Mouse (Mus musculus) olfactory bulb, adult 2 months (tissue): ENCODE results near the gene Abhd4. TPM values are rescaled to one million over a fixed set of nuclear protein-coding genes. Genes with fewer than 3 reads are reported as not detected.

Source experiments
- H3K27ac ChIP-seq: fragments of 200-500 bp; 2 replicates; pipeline ENCODE4 v1.5.1; 2012; ENCODE audit warnings: low read depth, low read length; ENCODE audit not compliant: insufficient read depth
- H3K4me1 ChIP-seq: fragments of 200-500 bp; 2 replicates; pipeline ENCODE4 v1.6.1; 2012; ENCODE audit warnings: low read length; ENCODE audit not compliant: control insufficient read depth, insufficient read depth
- H3K4me3 ChIP-seq: fragments of 200-500 bp; 2 replicates; pipeline ENCODE4 v1.5.1; 2012; ENCODE audit warnings: mild to moderate bottlenecking, low read depth, low read length, moderate library complexity; ENCODE audit not compliant: insufficient read depth
- CTCF ChIP-seq: fragments of 200-500 bp; IDR thresholded peaks from 2 replicates; pipeline ENCODE4 v1.5.1; 2012; ENCODE audit warnings: low read depth, mild to moderate bottlenecking, low read length, moderate library complexity; ENCODE audit not compliant: insufficient read depth
- POLR2A ChIP-seq: fragments of 200-500 bp; IDR thresholded peaks from 2 replicates; pipeline ENCODE4 v1.6.1; 2012; ENCODE audit warnings: mild to moderate bottlenecking, low read depth, low read length, moderate library complexity; ENCODE audit not compliant: insufficient read depth
- WGBS: fragments of 180-500 bp; shearing (Covaris S2); methylation state at CpG from one replicate; pipeline ENCODE4 v1.1.7; 2018; 5-methylcytosine and 5-hydroxymethylcytosine counted together
- polyA plus RNA-seq: library from polyadenylated mRNA; stranded (reverse); fragments of >200 nt; gene quantifications from 2 replicates; pipeline ENCODE4 v1.2.4, GENCODE M21; 2012; ENCODE audit warnings: low replicate concordance; ENCODE audit not compliant: missing spikeins, insufficient read depth, insufficient read length

The Abhd4 gene
- polyA plus RNA-seq, 1 experiment = not detected

- Histone ChIP-seq H3K4me3 (no peak overlapping the region), H3K4me1 (no peaks in the 10 kb centered on the region), H3K27ac (no peak overlapping the region)
- 34% methylated on average over 3 of the region's 3 CpGs for WGBS
- no peak for TF ChIP-seq CTCF
- TF ChIP-seq POLR2A = no peak
These were observed 9.8 kb upstream of the Abhd4 start for GRCm38 (mm10) chr14:54244183-54244582.

DNA sequence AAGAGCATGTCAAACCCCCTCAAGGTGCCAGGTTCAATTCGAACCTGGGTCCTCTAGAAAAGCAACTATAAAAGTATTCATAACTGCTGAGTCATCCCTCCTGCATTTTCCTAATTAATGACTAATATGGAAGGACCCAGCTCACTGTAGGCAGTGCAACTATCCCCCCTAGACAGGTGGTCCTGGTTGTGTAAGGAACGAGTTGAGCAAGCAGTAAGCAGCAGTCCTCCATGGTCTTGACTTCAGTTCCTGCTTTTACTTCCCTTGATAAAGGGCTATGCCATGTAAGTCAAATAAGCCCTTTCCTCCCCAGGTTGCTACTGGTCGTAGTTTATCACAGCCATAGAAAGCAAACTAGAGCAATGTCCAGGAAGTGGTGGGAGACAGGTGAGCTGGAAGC is 7.8 kb upstream of the Abhd4 start:
- Histone ChIP-seq H3K4me1 (peaks cover 6% of the 10 kb centered on the region), H3K27ac (no peak overlapping the region), H3K4me3 (no peak overlapping the region)
- no peak for TF ChIP-seq CTCF
- TF ChIP-seq POLR2A = no peak
- WGBS = 90% methylated on average over 3 of the region's 3 CpGs

DNA sequence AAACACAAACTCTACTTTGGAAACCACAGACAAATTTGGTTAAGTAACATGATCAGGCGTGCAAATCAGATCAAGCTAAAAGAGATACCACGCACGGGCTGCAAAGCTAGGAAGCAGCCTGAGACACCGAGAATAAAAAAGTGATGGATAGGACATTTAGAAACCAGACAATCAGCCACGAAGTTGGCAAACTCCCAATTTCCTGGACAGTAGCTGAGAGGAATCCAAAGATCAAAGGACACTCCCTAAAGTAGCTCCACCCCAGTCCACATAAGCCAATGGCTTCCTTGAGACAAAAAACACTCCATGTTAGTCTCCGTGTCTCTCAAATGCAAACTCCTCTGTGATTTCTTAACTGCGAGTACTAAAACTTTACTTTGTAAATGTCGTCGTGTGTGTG is 4.7 kb upstream of the Abhd4 start:
- WGBS = 71% methylated on average over 9 of the region's 9 CpGs
- TF ChIP-seq POLR2A (no peak), CTCF (no peak)
- H3K4me1 ChIP-seq = peaks cover 6% of the 10 kb centered on the region
- H3K4me3 ChIP-seq = no peak overlapping the region
- no peak overlapping the region for H3K27ac ChIP-seq

DNA sequence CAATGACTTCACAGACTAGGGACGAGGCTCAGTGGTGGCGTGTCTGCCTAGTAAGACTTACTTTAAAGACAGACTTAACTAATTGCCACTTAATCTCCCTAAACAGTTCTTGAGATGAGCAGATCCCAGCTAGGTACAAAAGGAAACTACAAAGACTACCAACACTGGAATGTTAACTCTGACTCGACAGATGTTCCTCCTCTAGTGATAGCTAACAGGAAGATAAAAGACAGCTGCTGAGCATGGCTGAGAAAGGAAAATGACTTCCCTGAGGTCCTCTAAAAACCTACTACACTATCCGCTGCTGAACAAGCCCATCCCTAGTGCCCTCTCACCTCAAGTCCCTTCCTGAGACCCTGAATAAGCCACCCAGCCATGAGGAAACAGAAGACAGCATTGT is 3.9 kb upstream of the Abhd4 start:
- TF ChIP-seq CTCF = no peak
- TF ChIP-seq POLR2A = no peak
- 71% methylated on average over 4 of the region's 4 CpGs for WGBS
- Histone ChIP-seq H3K4me1 (peaks cover 6% of the 10 kb centered on the region), H3K4me3 (no peak overlapping the region), H3K27ac (no peak overlapping the region)

- TF ChIP-seq POLR2A = no peak
- no peak for TF ChIP-seq CTCF
- peaks cover 3% of the 10 kb centered on the region for H3K4me1 ChIP-seq
- no peak overlapping the region for H3K4me3 ChIP-seq
These were observed 748 bp downstream of the Abhd4 start for GRCm38 (mm10) chr14:54254670-54255202.

GRCm38 (mm10) chr14:54258131-54258670 is 4.2 kb downstream of the Abhd4 start:
- Histone ChIP-seq H3K4me3 (no peak overlapping the region), H3K27ac (no peak overlapping the region), H3K4me1 (peaks cover 3% of the 10 kb centered on the region)
- 76% methylated on average over 7 of the region's 7 CpGs for WGBS
- TF ChIP-seq CTCF = no peak
- no peak for TF ChIP-seq POLR2A

More at GRCm38 (mm10) chr14:54254670-54255202, 748 bp downstream of the Abhd4 start:
- WGBS = 62% methylated on average over 12 of the region's 12 CpGs
- H3K27ac ChIP-seq = no peak overlapping the region

- peak overlapping the region; percentile 72 for H3K4me3 ChIP-seq
- H3K4me1 ChIP-seq = peaks cover 3% of the 10 kb centered on the region
- H3K27ac ChIP-seq = no peak overlapping the region
- under 1% methylated on average over 35 of the region's 35 CpGs for WGBS
- peak; percentile 4; the same call in 1 of the 2 replicates for TF ChIP-seq CTCF
- peak; percentile 34; the same call in 1 of the 2 replicates for TF ChIP-seq POLR2A
These were observed 5.2 kb downstream of the Abhd4 start for GRCm38 (mm10) chr14:54259003-54259721.

DNA sequence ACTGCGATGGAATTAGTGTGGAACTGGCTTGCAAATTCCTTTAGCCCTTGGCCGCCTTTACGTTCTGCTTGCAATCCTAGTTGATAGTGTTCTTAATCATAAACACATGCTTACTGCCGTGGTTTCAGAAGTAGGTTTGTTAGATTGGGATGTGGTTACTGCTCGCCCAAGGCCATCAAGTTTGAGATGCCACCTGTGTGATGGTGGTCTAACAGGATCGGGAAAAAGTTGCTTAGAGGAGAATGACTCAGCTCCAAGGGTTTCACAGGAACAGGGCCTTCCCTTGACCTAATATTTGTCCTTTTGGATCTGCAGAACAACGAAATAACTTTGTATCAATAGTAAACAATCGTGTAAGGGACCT is 5.7 kb downstream of the Abhd4 start:
- peaks cover 3% of the 10 kb centered on the region for H3K4me1 ChIP-seq
- TF ChIP-seq CTCF (no peak), POLR2A (no peak)
- H3K4me3 ChIP-seq = peak overlapping the region; percentile 72
- 17% methylated on average over 8 of the region's 8 CpGs for whole genome bisulfite sequencing
- no peak overlapping the region for H3K27ac ChIP-seq

- H3K4me1 ChIP-seq = peaks cover 3% of the 10 kb centered on the region
- TF ChIP-seq CTCF (no peak), POLR2A (no peak)
- no peak overlapping the region for H3K27ac ChIP-seq
- H3K4me3 ChIP-seq = no peak overlapping the region
- WGBS = 66% methylated on average over 2 of the region's 2 CpGs
These were observed 6.2 kb downstream of the Abhd4 start for GRCm38 (mm10) chr14:54260196-54260595.

- H3K4me1 ChIP-seq = peaks cover 3% of the 10 kb centered on the region
- WGBS = 96% methylated on average over 2 of the region's 2 CpGs
- no peak for TF ChIP-seq CTCF
- no peak for TF ChIP-seq POLR2A
- H3K27ac ChIP-seq = no peak overlapping the region
- no peak overlapping the region for H3K4me3 ChIP-seq
These were observed 7.4 kb downstream of the Abhd4 start for GRCm38 (mm10) chr14:54261386-54261785.
